Mouse (Mus musculus) spleen, postnatal 36 days (tissue): ENCODE results near the gene Ddit4.
"Not testable (repeated sequence)": the region's sequence is repeated elsewhere in the genome, so short reads cannot be mapped to it uniquely, and the experiment has no call there.

ENCODE experiments used
- DNase-seq, 2 experiments: peaks; one replicate each; pipeline ENCODE4 v3.0.0; 2022; ENCODE audit warnings: low spot score in 2 of 2, mixed read lengths in 1 of 2

Ddit4 gene

DNA sequence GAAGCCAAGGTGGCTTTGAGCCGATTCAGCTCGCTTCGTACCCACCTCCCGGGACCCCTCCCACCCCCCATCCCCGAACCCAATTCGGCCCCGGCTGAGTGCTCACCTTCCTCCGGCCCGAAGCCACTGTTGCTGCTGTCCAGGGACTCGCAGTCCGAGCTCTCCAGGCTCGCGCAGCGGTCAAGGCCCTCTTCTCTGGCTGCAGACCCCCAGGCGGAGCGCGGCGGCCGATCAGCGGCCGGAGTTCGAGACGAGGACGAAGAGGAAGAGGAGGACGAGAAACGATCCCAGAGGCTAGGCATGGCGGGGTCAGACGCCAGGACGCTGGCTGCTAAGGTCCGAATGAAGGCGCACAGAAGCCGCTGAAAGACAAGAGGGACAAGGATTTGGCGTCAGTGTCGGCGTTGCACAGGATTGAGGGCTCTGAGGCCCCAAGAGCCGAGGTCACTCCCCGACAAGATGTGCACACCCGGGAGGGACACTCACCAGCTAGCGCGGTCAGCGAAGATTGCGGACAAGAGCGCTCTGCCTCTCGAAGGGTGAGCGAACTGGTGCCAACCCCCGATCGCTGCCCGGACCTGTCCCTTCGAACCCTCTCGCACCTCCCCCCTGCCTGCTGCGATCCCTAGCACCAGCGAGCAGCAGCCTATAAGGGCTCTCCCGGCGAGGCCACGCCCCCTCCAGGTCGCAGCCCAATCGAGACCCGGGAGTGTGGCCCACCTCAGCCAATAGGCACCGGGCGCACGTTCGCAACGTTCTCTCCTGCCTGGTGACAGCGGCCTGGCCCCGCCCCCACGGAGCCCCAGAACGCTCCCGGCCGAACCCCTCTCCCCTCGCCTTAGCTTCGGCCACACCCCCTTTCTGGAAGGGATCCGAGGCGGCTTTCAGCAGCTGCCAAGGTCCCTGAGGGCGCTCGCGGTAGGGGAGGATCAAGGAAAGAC, at the start of gene Ddit4:
Ddit4 (minus strand) TSS at position 624 of the 941 bp plus-strand sequence.
- DNase-seq, result peak; percentile 99 to 100

DNA sequence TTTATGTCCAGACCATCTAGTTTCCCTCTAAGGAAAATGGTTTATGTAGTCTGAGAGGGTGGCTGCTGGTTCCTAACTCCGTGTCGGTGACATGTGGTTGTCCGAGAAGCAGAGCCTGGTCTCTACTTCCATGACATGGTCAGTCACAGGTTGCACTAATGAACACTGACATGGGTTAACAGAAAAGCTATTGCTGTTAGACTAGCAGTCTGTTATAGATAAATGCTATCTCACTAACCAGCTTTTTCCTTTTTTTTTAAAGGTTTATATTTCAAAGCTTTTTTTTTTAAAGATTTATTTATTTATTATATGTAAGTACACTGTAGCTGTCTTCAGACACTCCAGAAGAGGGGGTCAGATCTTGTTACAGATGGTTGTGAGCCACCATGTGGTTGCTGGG, 47.4 kb upstream of the Ddit4 start:
- DNase-seq, result no peak

DNA sequence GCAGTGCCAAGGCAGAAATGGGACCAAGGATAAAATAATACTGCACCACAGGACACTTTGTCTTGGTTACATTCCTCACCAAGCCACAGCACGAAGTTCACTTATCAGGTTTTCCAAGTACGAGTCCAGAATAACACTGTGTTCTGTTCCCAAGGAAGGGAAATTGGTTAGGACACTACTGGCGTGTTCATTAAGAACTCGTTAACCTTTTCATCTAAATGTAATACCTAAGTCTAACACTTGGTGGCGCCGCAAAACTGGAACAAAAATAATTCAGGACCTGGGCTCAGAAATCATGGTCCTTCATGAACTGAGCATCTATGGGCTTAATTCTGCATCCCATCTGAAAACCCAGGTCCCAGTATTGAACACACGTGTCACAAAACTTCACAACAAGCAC, 46.0 kb upstream of the Ddit4 start:
- peak in 1 of 2 experiments; percentile 73 for DNase-seq

DNA sequence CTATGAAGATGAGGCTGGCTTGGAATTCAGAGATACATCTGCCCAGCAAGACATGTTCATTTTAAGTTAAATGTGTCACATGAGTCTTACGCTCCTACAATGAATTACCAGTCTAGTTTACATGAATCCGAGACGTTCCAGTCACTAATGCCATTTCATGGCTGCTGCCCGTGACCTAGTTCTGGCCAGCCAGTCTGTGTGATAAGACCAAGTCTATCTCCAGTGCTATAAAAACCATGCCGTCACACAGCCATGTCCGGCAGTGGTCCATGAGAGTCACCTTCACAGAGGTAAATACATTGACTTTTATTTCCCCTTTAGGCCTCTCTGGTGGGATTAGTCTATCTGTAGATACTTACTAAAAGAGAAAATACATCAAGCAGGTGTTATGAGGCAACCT, 44.3 kb upstream of the Ddit4 start:
- no peak for DNase-seq

DNA sequence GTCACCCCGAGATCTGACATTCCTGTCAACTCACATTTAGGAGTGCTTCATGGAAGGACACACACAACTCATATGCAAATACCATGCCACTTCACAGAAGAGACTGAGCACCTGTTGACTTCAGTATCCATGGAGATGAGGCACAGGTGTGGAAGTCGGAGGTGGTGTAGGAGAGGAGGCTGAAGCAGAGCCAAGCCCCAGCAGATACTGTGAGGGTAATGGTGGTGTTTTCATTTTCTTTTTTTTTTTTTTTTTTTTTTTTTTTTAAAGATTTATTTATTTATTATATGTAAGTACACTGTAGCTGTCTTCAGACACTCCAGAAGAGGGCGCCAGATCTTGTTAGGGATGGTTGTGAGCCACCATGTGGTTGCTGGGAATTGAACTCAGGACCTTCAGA, 42.2 kb upstream of the Ddit4 start:
- DNase-seq, result not testable (repeated sequence)

DNA sequence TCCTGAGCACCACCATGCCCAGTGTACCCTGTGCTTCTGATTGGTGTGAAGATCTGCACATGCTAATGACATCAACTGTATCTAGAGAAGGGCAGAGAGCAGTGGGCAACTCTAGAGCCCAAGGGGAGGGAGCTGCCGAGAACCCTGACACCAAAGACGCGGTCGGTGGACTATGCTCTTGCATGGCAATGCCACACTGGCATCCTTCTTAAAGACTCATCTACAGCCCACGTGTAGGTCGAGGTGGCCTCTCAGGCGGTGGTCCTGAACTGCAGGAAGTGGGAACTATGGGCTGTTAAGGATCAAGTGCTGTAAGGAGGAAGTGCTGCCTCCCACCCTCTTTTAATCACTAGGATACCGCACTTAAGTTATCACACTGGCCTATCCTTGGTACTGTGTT, 40.4 kb upstream of the Ddit4 start:
- no peak for DNase-seq

DNA sequence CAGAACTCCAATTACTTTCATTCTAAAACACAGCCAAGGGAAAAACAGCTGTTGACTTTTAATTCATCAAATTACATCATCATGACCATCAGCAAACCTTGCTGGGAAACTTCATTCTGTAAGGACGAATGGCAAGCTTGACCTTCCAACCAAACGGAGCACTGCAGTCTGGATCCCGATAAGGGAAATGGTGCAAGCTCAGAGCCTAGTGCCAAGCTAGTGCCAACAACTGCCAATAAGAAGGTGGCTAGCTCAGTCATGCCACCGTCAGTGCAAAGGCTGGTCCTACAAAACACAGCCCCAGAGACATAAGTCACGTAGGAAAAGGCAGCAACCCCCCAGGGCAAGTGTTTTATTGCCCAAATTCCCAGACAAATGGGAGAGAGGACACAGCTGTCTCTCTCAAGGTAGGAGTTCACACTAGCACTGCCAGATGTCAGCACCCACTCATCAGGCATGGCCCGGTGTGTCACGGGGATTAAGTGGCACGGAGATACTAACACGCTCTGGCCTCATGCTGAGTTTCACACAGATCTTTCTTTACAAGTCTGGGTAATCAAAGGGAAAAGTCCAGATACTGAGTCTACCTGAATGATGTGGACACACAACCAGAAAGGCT, 39.7 kb upstream of the Ddit4 start:
- DNase-seq, result no peak

DNA sequence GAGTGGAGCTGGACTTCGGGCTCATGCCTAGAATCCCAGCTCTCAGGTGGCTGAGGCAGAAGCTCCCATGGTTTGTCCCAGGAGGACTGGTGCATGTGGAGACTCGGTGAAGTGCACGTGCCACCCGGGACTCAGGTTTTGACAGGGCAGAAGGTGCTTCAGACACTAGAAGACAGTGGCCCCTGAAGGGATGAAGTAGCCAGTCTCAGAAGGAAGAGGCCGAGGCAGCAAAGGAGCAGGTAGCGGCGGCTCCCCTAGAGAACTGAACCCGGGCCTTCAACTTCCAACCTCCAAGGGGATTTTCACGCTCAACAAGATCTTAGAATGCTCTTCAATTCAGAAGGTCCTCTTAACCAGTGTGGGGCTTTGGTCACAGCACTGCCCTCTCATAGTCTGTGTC, 38.8 kb upstream of the Ddit4 start:
- no peak for DNase-seq

DNA sequence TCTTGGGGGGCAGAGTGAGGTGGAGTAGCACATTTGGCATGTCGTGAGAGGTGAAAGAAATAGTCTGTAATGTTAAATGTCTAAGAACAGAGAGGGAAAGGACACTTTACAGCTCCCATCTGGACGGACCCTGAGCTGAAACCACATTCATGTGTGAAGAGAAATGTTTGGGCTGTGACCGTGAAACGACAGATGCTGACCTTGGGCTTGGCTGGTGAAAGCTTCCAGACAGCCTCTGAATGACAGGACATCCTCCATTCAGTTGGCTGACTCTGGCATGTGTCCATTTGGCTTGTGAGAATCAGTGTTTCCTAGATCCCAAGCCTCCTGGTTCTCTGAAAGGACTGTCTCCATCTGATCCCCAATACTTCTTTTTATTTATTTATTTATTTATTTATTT, 36.4 kb upstream of the Ddit4 start:
- DNase-seq, result no peak

DNA sequence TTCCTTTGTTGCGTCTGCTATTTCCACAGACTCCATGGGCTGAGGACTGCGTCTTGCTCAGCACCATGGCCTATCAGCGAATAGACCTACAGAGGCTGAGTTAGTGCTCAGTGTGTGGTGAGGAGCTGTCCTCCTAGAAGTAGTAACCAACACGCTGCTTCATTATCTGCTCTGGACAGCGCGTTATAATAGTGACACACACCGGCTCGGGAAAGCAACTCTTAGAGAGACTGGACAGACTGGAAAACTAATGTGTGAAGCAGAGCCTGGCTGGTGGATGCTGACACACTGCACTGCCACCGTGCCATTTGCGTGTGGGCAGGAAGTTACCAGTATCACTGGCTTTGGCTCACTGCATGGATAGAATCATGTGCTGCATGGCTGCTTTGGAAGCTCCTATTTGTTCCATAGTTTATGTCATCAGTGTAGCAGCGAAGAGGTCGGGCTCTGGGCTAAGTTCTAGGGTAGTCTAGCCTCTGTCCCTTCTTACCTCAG, 30.8 kb upstream of the Ddit4 start:
- no peak for DNase-seq

DNA sequence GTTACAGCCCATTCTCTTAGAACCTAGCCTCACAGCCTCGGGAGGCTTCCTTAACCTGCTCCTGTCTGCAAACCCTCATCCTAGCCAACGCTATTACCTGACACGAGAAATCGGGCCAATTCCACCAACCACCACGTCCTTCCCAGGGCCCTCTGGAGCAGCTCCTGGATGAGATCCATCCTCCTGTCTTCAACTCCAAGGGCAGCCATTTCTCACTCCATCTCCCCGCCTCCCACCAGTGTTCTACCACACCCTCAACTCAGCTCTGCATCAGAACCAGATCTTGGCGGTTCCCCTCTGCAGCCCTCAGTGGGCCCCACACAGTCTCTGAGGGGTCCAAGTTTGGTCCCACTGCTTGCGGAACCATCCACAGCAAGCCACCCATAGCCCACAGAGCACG, 30.2 kb upstream of the Ddit4 start:
- DNase-seq, result no peak

DNA sequence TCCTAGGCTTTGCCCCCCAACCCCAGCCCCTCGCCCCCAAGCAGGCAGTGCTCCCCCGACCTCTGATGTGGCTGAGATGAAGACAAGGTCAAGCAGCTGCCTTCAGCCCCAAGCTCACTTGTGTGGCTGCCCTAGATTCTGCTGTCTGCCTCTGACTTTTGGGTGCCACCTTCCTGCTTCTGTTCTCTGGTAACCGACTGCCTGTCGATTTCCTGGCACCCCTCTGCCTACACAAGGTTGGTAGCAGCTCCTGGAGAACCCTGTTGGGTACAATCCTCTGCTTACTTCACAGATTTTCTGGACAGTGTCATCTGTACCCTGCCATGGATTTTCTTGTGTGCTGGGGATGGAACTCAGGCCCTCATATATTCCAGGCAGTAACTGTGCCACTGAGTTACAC, 29.7 kb upstream of the Ddit4 start:
- DNase-seq, result peak in 1 of 2 experiments; percentile 48

DNA sequence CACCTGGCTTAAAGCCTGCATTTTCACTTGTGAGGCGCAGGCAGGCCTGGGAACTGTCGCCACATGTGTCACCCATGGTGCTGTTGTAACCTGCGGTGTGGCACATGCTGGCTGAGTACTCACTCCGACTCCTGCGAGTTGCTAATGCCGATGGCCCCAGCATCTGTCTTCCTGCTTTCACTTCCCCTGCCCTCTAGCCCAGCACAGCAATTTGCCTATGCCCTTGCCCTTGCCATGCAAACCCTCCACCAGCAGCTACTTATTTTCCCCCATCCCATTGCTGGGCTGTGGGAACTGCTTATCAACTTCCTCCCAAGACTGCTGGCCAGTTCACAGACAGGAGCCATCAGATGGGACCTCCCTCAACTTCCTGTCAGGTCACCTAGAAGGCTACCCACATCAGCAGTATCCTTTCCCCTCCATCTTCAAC, 29.2 kb upstream of the Ddit4 start:
- peak; percentile 89 to 91 for DNase-seq

DNA sequence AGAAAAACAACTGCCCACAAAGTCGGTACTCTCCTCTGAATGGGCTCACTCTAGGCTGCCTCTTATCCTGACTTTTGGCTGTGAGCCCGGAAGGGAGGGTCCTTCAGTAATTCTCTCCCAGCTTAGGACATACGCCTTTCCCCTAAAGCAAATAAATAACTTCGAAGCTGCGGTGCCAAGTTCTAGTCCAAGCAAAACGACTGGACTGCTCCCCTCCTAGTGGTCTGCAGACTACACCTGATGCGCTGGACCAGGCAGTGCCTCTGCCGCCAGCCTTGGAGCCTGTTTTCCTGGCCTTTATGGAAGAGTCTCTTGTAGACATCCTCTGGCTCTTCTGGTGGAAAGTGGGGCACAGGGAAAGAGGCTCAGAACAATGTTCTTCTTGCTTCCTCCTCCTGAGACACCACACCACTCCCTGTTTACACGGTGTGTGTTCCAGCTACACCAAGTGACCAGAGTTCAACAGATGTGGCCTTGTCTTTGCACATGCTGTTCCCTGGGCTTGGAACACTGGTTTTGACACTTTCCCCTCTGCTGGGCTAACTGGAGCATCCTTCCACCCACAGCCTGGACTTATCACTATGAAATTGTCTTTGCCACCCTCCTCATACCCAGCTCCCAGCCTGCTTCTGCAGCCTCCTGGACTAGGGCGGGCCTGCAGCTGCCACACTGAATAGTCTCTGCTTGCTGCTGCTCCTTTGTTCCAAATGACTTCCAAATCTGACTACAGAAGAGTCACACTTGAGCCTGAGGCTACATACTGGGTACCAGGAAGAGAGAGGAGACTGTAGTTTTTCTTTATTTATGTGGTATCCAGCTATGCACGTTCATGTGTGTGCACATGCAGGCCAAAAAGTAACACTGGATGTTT, 27.5 kb upstream of the Ddit4 start:
- no peak for DNase-seq

DNA sequence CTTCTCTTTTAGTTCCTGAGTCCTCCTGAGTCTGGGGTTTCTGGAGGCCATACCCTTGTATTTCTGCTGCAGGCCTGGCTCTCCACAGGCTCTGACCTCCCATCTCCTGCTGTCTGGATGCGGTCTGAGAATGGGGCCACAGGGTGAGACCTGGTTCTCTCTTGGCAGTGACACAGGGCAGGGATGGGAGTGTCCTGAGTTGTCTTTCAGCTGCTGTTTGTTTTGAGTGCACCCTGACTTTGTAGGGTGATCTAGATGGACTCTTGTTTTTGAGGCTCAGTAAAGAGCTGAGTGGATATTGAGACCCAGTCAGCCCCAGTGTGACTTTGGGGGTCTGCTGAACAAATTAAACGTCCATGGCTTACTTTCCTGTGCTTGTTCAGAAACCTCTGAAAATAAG, 26.8 kb upstream of the Ddit4 start:
- no peak for DNase-seq

DNA sequence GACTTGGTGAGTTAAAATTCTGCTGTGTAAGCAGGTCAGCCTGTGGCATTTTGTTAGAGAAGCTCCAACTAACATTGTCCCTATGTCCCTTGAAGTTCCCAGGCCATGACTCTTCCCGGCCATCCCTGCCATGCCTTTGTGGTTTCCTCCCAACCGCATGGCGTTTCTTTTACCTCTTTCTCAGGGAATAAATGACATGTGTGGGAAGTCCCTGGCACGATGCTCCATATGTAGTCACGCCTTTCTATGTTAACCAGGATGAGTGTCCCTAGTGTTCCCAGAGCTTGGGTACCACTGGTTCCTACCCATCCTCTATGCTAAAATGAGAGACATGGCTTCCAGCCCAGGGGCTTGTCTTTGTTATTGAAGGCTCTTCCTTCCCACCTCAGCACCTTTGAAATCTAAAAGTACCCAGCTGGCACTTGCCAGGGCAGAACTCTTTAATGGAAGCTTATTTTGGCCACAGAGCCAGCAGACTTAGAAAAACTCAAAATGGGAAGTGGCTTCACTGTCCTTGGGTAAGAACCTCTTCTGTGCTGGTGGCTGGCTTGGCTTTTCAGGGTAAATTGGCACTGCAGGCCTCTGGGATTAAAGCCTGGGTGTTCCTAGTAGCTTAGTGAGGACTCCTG, 26.2 kb upstream of the Ddit4 start:
- DNase-seq, result no peak

DNA sequence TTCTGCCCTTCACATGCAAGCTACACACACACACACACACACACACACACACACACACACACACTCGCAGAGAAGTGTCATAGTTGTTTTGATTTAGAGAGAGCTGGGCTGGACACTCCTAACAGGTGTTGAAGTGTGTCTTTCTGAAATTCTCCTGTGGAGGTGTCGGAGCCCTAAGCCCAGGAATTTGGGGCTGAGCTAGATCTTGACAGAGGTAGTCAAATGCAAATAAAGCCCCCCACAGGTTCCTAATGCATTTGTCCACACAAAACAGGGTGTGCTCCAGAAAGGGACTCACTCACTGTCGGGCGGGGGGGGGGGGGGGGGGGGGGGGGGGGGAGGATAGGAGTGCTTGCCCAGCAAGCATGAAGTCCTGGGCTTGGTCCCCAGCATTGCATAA, 25.5 kb upstream of the Ddit4 start:
- DNase-seq, result no peak

DNA sequence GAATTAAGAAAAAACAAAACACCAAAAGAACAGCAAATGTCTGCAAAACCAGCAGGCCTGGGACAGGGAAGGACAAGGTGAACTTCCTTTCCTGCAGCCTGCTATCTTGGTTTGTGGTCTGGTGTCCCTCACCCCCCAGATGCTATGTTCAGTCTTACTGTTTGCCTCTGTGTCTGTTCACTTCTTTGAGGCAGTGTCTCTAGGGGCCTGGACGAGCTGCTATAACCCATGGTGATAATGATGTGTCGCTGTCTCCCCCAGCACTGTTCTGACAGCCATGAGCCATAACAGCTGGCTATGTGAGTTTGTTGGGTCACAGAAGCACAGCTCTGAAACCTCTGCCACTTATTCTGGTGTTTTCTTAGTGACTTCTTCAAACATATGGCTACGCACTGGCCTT, 23.2 kb upstream of the Ddit4 start:
- peak; percentile 52 to 79 for DNase-seq

DNA sequence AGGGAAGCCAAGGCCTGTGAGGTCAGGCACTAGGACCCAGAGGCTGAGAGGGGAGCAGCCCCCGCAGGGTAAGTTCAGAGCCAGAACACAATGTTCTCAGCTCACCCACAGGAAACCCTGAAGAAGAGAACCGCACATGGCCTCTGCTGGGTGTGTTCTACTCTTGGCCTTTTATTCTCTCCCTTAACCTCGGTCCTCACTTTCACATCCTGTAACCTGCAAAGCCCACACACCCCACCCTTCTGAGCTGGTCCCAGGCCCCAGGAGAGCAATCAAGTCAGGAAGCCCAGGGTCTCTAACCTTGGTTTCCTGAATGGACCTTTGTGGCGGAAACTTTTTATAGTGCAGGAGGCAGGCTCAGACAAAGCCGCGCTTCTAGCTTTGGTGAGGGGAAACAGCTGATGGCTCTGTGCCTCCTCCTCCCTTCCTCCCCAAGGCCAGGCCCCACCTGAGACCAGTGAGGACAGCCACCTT, 22.6 kb upstream of the Ddit4 start:
- peak; percentile 91 to 95 for DNase-seq

DNA sequence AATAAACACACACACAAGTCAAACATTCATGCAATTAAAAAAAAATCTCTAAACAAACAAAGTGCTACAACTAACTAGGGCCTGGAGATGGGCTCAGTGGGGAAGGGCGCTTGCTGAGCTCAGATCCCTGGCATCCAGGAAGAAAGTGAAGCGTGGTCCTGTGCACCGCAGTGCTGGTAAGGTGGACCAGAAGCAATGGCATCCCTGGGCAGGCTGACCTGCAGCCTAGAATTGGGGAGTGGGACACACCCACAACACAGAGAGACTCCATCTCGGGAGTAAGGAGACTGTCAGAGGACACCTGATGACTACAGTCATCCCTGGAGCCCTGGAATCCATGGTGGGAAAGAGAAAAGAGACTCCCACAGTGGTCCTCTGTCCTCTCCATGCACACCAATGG, 21.8 kb upstream of the Ddit4 start:
- no peak for DNase-seq

DNA sequence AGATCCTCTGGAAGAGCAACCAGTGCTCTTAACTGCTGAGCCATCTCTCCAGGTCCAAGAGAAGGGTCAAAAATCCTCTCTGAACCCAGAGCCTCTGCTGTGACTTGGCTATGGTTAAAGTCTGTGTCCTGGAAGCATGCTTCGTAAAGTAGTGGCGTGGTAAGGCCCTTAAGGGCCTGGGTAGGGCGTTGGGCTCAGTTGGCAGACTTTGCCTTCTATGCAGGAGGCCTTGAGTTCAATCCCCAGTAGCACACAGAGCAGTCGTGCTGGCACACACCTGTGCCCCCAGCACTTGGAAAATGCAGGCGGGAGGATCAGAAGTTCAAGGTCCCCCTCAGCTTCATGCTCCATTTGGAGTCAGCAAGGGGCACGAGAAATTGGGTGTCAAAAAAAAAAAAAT, 21.4 kb upstream of the Ddit4 start:
- DNase-seq, result no peak
